Mouse (Mus musculus) MEL (cell line): ENCODE data around the gene Ccdc85a.

Experiments used
- EP300 ChIP-seq, 2 experiments: IDR thresholded peaks; 2 replicates each; pipeline ENCODE4 v1.6.1; 2011; ENCODE audit warnings: improper control_type of control experiment in 2 of 2, low read length in 2 of 2, low read depth in 1 of 2, mild to moderate bottlenecking in 1 of 2
- GABPA ChIP-seq: IDR thresholded peaks from 2 replicates; pipeline ENCODE4 v1.6.1; 2012; ENCODE audit warnings: low read depth, mild to moderate bottlenecking, inconsistent platforms, low read length, improper control_type of control experiment, moderate library complexity
- MAFK ChIP-seq: IDR thresholded peaks from 2 replicates; pipeline ENCODE4 v1.6.1; 2011; ENCODE audit warnings: low read depth, mild to moderate bottlenecking, low read length, improper control_type of control experiment, borderline replicate concordance
- POLR2A ChIP-seq, 2 experiments: IDR thresholded peaks; 2 replicates each; pipeline ENCODE4 v1.6.1; 2011 to 2012; ENCODE audit warnings: low read length in 2 of 2, mild to moderate bottlenecking in 2 of 2, control low read depth in 1 of 2, improper control_type of control experiment in 1 of 2, low read depth in 1 of 2, moderate library complexity in 1 of 2; ENCODE audit not compliant: control insufficient read depth in 1 of 2, insufficient read depth in 1 of 2, poor library complexity in 1 of 2
- POLR2AphosphoS5 ChIP-seq: IDR thresholded peaks from 2 replicates; pipeline ENCODE4 v1.6.1; 2012; ENCODE audit warnings: low read depth, borderline replicate concordance, mild to moderate bottlenecking, inconsistent platforms, low read length, moderate library complexity, mixed read lengths
- RCOR1 ChIP-seq: IDR thresholded peaks from 2 replicates; pipeline ENCODE4 v1.6.1; 2012; ENCODE audit warnings: low read depth, mild to moderate bottlenecking, inconsistent platforms, low read length, improper control_type of control experiment
- ZC3H11A ChIP-seq: IDR thresholded peaks from 2 replicates; pipeline ENCODE4 v1.6.1; 2012; ENCODE audit warnings: low read depth, mild to moderate bottlenecking, inconsistent platforms, low read length, improper control_type of control experiment
- ZNF384 ChIP-seq: IDR thresholded peaks from 2 replicates; pipeline ENCODE4 v1.6.1; 2012; ENCODE audit warnings: low read depth, mild to moderate bottlenecking, inconsistent platforms, low read length, improper control_type of control experiment

DNA sequence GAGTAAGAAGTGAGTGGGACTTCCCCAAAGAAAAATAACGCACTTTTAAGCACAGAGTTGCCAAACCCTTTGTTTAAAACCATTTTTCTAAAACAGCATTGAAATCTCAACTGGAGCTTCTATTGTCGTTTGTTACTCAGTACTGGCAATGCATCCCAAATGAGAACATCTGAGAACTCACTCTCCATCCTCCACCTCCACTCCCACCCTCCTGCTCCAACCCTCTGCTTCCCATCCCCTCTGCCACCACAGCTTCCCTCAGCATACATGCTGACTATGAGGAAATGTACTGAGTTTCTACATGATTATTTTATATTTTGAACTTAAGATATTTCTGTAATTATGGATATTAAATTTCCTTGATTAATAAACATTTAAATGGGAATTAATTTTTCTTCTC is 168.3 kb downstream of the Ccdc85a start:
- TF ChIP-seq POLR2A (IDR thresholded peaks at IDR 0.05; ENCODE audit: control insufficient read depth in 1 of 2, insufficient read depth in 1 of 2, low read depth in 1 of 2, low read length in 2 of 2, poor library complexity in 1 of 2) (no peak), POLR2AphosphoS5 (no peak), RCOR1 (no peak), ZC3H11A (no peak), EP300 (IDR thresholded peaks at IDR 0.05; ENCODE audit: low read depth in 1 of 2, low read length in 2 of 2) (no peak), MAFK (no peak), GABPA (no peak), ZNF384 (no peak)
